Mouse (Mus musculus) heart, adult 10 weeks (tissue): ENCODE measurements around the gene Nrd1. TPM values are rescaled to one million over a fixed set of nuclear protein-coding genes. Genes with fewer than 3 reads are reported as not detected.

Experiments
- polyA plus RNA-seq: library from polyadenylated mRNA; stranded (reverse); fragments of 350-450 nt; fragmentation: Illumina TruSeq; extraction: RNeasy Lipid Tissue Mini Kit (QIAGEN cat#74804); gene quantifications from one replicate; pipeline ENCODE4 v1.2.3, GENCODE M21; 2014; ENCODE audit warnings: low read depth, low replicate concordance

Nrd1 gene
- polyA plus RNA-seq: 142 TPM

GRCm38 (mm10) chr4:108999999-109000950 is at the start of gene Nrd1:
Gene Nrd1 (plus strand): TSS chr4:109000655.

Other genes starting within 250 kb of the Nrd1 start
- 21.5 TPM for gene Zfyve9, start 219.9 kb upstream of the Nrd1 start, polyA plus RNA-seq
- 92.1 TPM for gene Btf3l4, start 167.0 kb upstream of the Nrd1 start, polyA plus RNA-seq
- gene Txndc12, start 166.1 kb upstream of the Nrd1 start, polyA plus RNA-seq: 35.1 TPM
- gene Kti12, start 152.9 kb upstream of the Nrd1 start, polyA plus RNA-seq: 23.3 TPM
- gene A730015C16Rik, start 152.0 kb upstream of the Nrd1 start, polyA plus RNA-seq: not detected
- 6.7 TPM for gene Rab3b, start 121.6 kb upstream of the Nrd1 start, polyA plus RNA-seq
- gene Osbpl9, start 201.6 kb downstream of the Nrd1 start, polyA plus RNA-seq: 73.9 TPM
- not detected for gene Calr4, start 233.8 kb downstream of the Nrd1 start, polyA plus RNA-seq